8 mouse cellular contexts compared by ENCODE assay signal in the genomic region with DNA sequence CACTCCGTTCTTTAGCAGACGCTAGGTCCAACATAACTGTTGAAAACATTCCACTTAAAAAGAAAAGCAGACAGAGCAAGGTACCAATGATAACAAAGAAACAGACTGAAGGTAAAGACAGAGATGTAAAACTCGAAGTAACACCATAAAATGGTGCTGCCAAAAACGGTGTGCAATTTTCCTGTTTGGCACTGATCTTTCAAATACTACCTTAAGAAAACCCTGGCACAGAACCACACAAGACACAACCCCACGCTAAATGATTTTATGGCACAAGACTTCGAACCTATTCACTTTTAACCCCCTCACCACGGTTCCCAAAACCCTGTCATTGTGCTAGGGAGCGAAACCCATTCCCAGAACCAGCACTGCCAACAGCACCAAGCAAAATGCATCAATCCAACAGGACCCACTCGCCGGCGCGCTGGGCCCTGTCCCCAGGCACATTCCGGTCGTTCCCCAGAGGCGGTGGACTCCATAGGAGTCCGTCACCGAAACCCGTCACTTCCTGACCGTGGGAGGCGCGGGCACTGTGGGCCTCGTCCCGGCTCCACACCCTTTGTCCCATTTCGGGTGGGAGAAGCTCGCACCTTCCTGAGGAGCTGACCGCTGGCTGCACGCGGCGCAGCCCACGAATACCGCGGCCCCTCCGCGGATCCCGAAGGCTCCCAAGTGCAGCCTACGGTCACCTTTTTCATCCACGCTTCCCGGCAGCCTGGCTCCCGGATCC. TPM values are rescaled to one million over a fixed set of nuclear protein-coding genes. Genes with fewer than 3 reads are reported as not detected.
A peak's percentile ranks its signal among the peaks of the same experiment; 100 is the strongest.
DNase-seq lines count a peak whose midpoint lies in the region; ATAC-seq and TF ChIP-seq lines count a peak whose summit lies in the region.

No protein-coding gene starts in this region.

- H3K4me2 ChIP-seq in liver, embryonic 12.5 days, result peak overlapping the region; percentile 98
- peak overlapping the region; percentile 99 for H3K4me2 ChIP-seq in neural tube, embryonic 13.5 days

- no peaks in the 10 kb centered on the region for H3K9me3 ChIP-seq in embryonic facial prominence, embryonic 10.5 days
- H3K9me3 ChIP-seq in liver, embryonic 12.5 days (replicated peaks), result no peaks in the 10 kb centered on the region
- H3K9me3 ChIP-seq in neural tube, embryonic 13.5 days, result no peaks in the 10 kb centered on the region

- peaks cover 45% of the 10 kb centered on the region for H3K36me3 ChIP-seq in embryonic facial prominence, embryonic 10.5 days (replicated peaks)
- no peaks in the 10 kb centered on the region for H3K36me3 ChIP-seq in kidney, adult 2 months (ENCODE audit: control insufficient read depth, insufficient read depth, low read length)
- peaks cover 48% of the 10 kb centered on the region for H3K36me3 ChIP-seq in liver, embryonic 12.5 days
- peaks cover 32% of the 10 kb centered on the region for H3K36me3 ChIP-seq in neural tube, embryonic 13.5 days

- no peak for TF ChIP-seq POLR2A in kidney, adult 2 months (IDR thresholded peaks at IDR 0.05; ENCODE audit: low read depth, low read length)

- peaks cover 26% of the 10 kb centered on the region for H3K4me1 ChIP-seq in embryonic facial prominence, embryonic 10.5 days
- H3K4me1 ChIP-seq in kidney, adult 2 months (ENCODE audit: control insufficient read depth, insufficient read depth, low read length), result 0 out of 2 replicates have a peak, but pooled peaks cover 6% of the 10 kb centered on the region
- H3K4me1 ChIP-seq in liver, embryonic 12.5 days, result peaks cover 30% of the 10 kb centered on the region
- H3K4me1 ChIP-seq in neural tube, embryonic 13.5 days (replicated peaks), result peaks cover 50% of the 10 kb centered on the region

- peak overlapping the region; percentile 99 for H3K9ac ChIP-seq in liver, embryonic 12.5 days
- H3K9ac ChIP-seq in neural tube, embryonic 13.5 days, result peak overlapping the region; percentile 96

- DNase-seq in 416B (ENCODE audit: low read depth) (peak; percentile 49), R1 (ENCODE audit: low read depth, low spot score) (peak; percentile 40)
- peak; percentile 64 for DNase-seq in embryonic facial prominence, embryonic 10.5 days (ENCODE audit: low spot score)
- DNase-seq in kidney, adult 2 months, result peak; percentile 62
- peak; percentile 30 for DNase-seq in thymus, postnatal 25 days

- H3K27me3 ChIP-seq in embryonic facial prominence, embryonic 10.5 days (replicated peaks; ENCODE audit: low read depth, poor library complexity, severe bottlenecking), result no peaks in the 10 kb centered on the region
- H3K27me3 ChIP-seq in kidney, adult 2 months (replicated peaks; ENCODE audit: control insufficient read depth, insufficient read depth, low read length), result no peaks in the 10 kb centered on the region
- H3K27me3 ChIP-seq in liver, embryonic 12.5 days (replicated peaks), result no peaks in the 10 kb centered on the region
- H3K27me3 ChIP-seq in neural tube, embryonic 13.5 days, result no peaks in the 10 kb centered on the region

- TF ChIP-seq CTCF in kidney, adult 2 months (conservative IDR thresholded peaks at IDR 0.05; ENCODE audit: insufficient read depth, insufficient read length, low read depth, low read length), result no peak

- peak overlapping the region; percentile 99 for H3K4me3 ChIP-seq in embryonic facial prominence, embryonic 10.5 days
- peak overlapping the region; percentile 94 for H3K4me3 ChIP-seq in kidney, adult 2 months (ENCODE audit: insufficient read depth, low read depth, low read length)
- H3K4me3 ChIP-seq in liver, embryonic 12.5 days, result peak overlapping the region; percentile 96
- H3K4me3 ChIP-seq in neural tube, embryonic 13.5 days, result peak overlapping the region; percentile 90

- peak overlapping the region; percentile 93 for H3K27ac ChIP-seq in embryonic facial prominence, embryonic 10.5 days (replicated peaks)
- peak overlapping the region; percentile 65 for H3K27ac ChIP-seq in kidney, adult 2 months (ENCODE audit: insufficient read depth, low read depth, low read length)
- H3K27ac ChIP-seq in liver, embryonic 12.5 days, result peak overlapping the region; percentile 90
- H3K27ac ChIP-seq in neural tube, embryonic 13.5 days (replicated peaks), result peak overlapping the region; percentile 87

- peak; percentile 11; the same call in 1 of the 2 replicates for ATAC-seq in granulocyte monocyte progenitor cell, adult 5-6 weeks (replicated peaks; ENCODE audit: poor library complexity, severe bottlenecking)
- no peak for ATAC-seq in liver, embryonic 12.5 days
- peak; percentile 20; the same call in 1 of the 2 replicates for ATAC-seq in neural tube, embryonic 13.5 days (ENCODE audit: low read depth)

- under 1% methylated on average over 39 of the region's 39 CpGs for WGBS in embryonic facial prominence, embryonic 10.5 days
- 1% methylated on average over 39 of the region's 39 CpGs for WGBS in kidney, adult 2 months
- under 1% methylated on average over 39 of the region's 39 CpGs for WGBS in liver, embryonic 12.5 days (ENCODE audit: insufficient replicate concordance)
- WGBS in neural tube, embryonic 13.5 days, result under 1% methylated on average over 39 of the region's 39 CpGs

RNA-seq across cellular contexts. Expression of a gene that starts 0.6 kb away (rescaled TPM):
- 8.3 and 8.6 TPM in 2 replicates for polyA plus RNA-seq in embryonic facial prominence, embryonic 10.5 days (2016; fragmentation: Nextera tagmentation; extraction: Ambion mirVana)
- total RNA-seq in granulocyte monocyte progenitor cell, adult 5-6 weeks (2014; fragmentation: Nextera tagmentation), result 27.3 and 27.6 TPM in 2 replicates
- total RNA-seq in granulocyte monocyte progenitor cell, adult 5-6 weeks (2017), result 7.8 and 8.2 TPM in 2 replicates
- 11.9 and 13.3 TPM in 2 replicates for polyA plus RNA-seq in kidney, adult 2 months (2012; rRNA removed)
- polyA plus RNA-seq in liver, embryonic 12.5 days (2016; fragmentation: Nextera tagmentation; extraction: Ambion mirVana), result 8.1 and 8.2 TPM in 2 replicates
- 7.0 and 7.3 TPM in 2 replicates for polyA plus RNA-seq in neural tube, embryonic 13.5 days (2015; fragmentation: Nextera tagmentation; extraction: Ambion mirVana)

RNA-seq across cellular contexts. Expression of a gene that starts 0.9 kb away (rescaled TPM):
- polyA plus RNA-seq in embryonic facial prominence, embryonic 10.5 days (2016; fragmentation: Nextera tagmentation; extraction: Ambion mirVana), result 31.5 and 31.6 TPM in 2 replicates
- total RNA-seq in granulocyte monocyte progenitor cell, adult 5-6 weeks (2014; fragmentation: Nextera tagmentation), result 12.3 and 22.1 TPM in 2 replicates
- 15.6 and 28.8 TPM in 2 replicates for total RNA-seq in granulocyte monocyte progenitor cell, adult 5-6 weeks (2017)
- polyA plus RNA-seq in kidney, adult 2 months (2012; rRNA removed), result 10.1 and 10.6 TPM in 2 replicates
- 78.9 and 79.3 TPM in 2 replicates for polyA plus RNA-seq in liver, embryonic 12.5 days (2016; fragmentation: Nextera tagmentation; extraction: Ambion mirVana)
- polyA plus RNA-seq in neural tube, embryonic 13.5 days (2015; fragmentation: Nextera tagmentation; extraction: Ambion mirVana), result 17.8 and 19.2 TPM in 2 replicates

RNA-seq across cellular contexts. Expression of a gene that starts 54.5 kb away (rescaled TPM):
- 386 and 400 TPM in 2 replicates for polyA plus RNA-seq in embryonic facial prominence, embryonic 10.5 days (2016; fragmentation: Nextera tagmentation; extraction: Ambion mirVana)
- 109 and 130 TPM in 2 replicates for total RNA-seq in granulocyte monocyte progenitor cell, adult 5-6 weeks (2014; fragmentation: Nextera tagmentation)
- 104 and 114 TPM in 2 replicates for total RNA-seq in granulocyte monocyte progenitor cell, adult 5-6 weeks (2017)
- polyA plus RNA-seq in kidney, adult 2 months (2012; rRNA removed), result 23.8 and 31.0 TPM in 2 replicates
- 112 and 114 TPM in 2 replicates for polyA plus RNA-seq in liver, embryonic 12.5 days (2016; fragmentation: Nextera tagmentation; extraction: Ambion mirVana)
- polyA plus RNA-seq in neural tube, embryonic 13.5 days (2015; fragmentation: Nextera tagmentation; extraction: Ambion mirVana), result 100 and 110 TPM in 2 replicates
